Mouse (Mus musculus): ENCODE results near the gene Slc25a42.

GRCm38 (mm10) chr8:70214411-70214810 is 2.3 kb upstream of the Slc25a42 start:
- TF ChIP-seq CTCF (IDR thresholded peaks at IDR 0.05; ENCODE audit: low read depth): no peak
- TF ChIP-seq EP300 (IDR thresholded peaks at IDR 0.05; ENCODE audit: low read depth): no peak

Data from liver, embryonic 14.5 days (tissue).